Mouse (Mus musculus) midbrain, embryonic 15.5 days (tissue): ENCODE data around the gene Pif1. TPM values are rescaled to one million over a fixed set of nuclear protein-coding genes. Genes with fewer than 3 reads are reported as not detected.

Source experiments
- ATAC-seq: fragments of 200-750 bp; cut with Nextera tagmentation; replicated peaks from 2 replicates; pipeline ENCODE4 v1.8.0; 2017; ENCODE audit warnings: moderate TSS enrichment
- H3K27ac ChIP-seq: fragments of 300-500 bp; sonication (generic); 2 replicates; pipeline ENCODE4 v1.5.1; 2015; ENCODE audit warnings: mild to moderate bottlenecking, inconsistent platforms
- H3K27me3 ChIP-seq: fragments of 300-500 bp; sonication (generic); replicated peaks from 2 replicates; pipeline ENCODE4 v1.6.1; 2015; ENCODE audit warnings: inconsistent platforms
- H3K36me3 ChIP-seq: fragments of 300-500 bp; sonication (generic); replicated peaks from 2 replicates; pipeline ENCODE4 v1.6.1; 2015; ENCODE audit warnings: inconsistent platforms
- H3K4me1 ChIP-seq: fragments of 300-500 bp; sonication (generic); 2 replicates; pipeline ENCODE4 v1.6.1; 2015; ENCODE audit warnings: inconsistent platforms
- H3K4me2 ChIP-seq: fragments of 300-500 bp; sonication (generic); 2 replicates; pipeline ENCODE4 v1.6.1; 2015; ENCODE audit warnings: inconsistent platforms, mild to moderate bottlenecking, moderate library complexity
- H3K4me3 ChIP-seq: fragments of 300-500 bp; sonication (generic); 2 replicates; pipeline ENCODE4 v1.5.1; 2015; ENCODE audit warnings: mild to moderate bottlenecking, inconsistent platforms
- H3K9ac ChIP-seq: fragments of 300-500 bp; sonication (generic); 2 replicates; pipeline ENCODE4 v1.6.1; 2015; ENCODE audit warnings: mild to moderate bottlenecking, inconsistent platforms
- H3K9me3 ChIP-seq: fragments of 300-500 bp; sonication (generic); 2 replicates; pipeline ENCODE4 v1.6.1; 2016; ENCODE audit warnings: inconsistent platforms
- WGBS: fragments of 180-500 bp; shearing (Covaris S2); methylation state at CpG from one replicate; pipeline ENCODE4 v1.1.7; 2015; ENCODE audit warnings: mixed read lengths; 5-methylcytosine and 5-hydroxymethylcytosine counted together
- polyA plus RNA-seq: library from polyadenylated mRNA; unstranded; fragments of >200 nt; fragmentation: Nextera tagmentation; extraction: Ambion mirVana; gene quantifications from 2 replicates; pipeline ENCODE4 v1.2.1, GENCODE M21; 2015

Pif1 gene
- polyA plus RNA-seq, 1 experiment from 2014 or later: 2.3 TPM

GRCm38 (mm10) chr9:65606321-65607109 is 19.6 kb downstream of the Pif1 start:
- no peak overlapping the region for H3K9ac ChIP-seq
- H3K4me2 ChIP-seq: no peak overlapping the region
- H3K27ac ChIP-seq: no peak overlapping the region
- H3K9me3 ChIP-seq: no peaks in the 10 kb centered on the region
- no peak overlapping the region for H3K4me3 ChIP-seq
- ATAC-seq: no peak
- peaks cover 3% of the 10 kb centered on the region; the same call in 1 of the 2 replicates for H3K4me1 ChIP-seq
- H3K27me3 ChIP-seq: no peaks in the 10 kb centered on the region; the same call in 1 of the 2 replicates
- 34% methylated on average over 9 of the region's 9 CpGs for WGBS
- H3K36me3 ChIP-seq: no peaks in the 10 kb centered on the region

GRCm38 (mm10) chr9:65607120-65607519 is 20.2 kb downstream of the Pif1 start:
- WGBS: 37% methylated on average over 2 of the region's 2 CpGs
- Histone ChIP-seq H3K27ac (no peak overlapping the region), H3K4me2 (no peak overlapping the region), H3K9me3 (no peaks in the 10 kb centered on the region), H3K36me3 (no peaks in the 10 kb centered on the region), H3K27me3 (no peaks in the 10 kb centered on the region; the same call in 1 of the 2 replicates), H3K9ac (no peak overlapping the region), H3K4me1 (peaks cover 3% of the 10 kb centered on the region; the same call in 1 of the 2 replicates), H3K4me3 (no peak overlapping the region)
- no peak for ATAC-seq

GRCm38 (mm10) chr9:65611969-65612486 is 25.1 kb downstream of the Pif1 start:
- Histone ChIP-seq H3K4me2 (no peak overlapping the region), H3K27ac (no peak overlapping the region), H3K36me3 (no peaks in the 10 kb centered on the region), H3K9ac (no peak overlapping the region), H3K9me3 (no peaks in the 10 kb centered on the region), H3K4me1 (no peaks in the 10 kb centered on the region), H3K4me3 (no peak overlapping the region), H3K27me3 (no peaks in the 10 kb centered on the region)
- 88% methylated on average over 5 of the region's 5 CpGs for WGBS
- ATAC-seq: no peak

GRCm38 (mm10) chr9:65613098-65613497 is 26.1 kb downstream of the Pif1 start:
- Histone ChIP-seq H3K9me3 (no peaks in the 10 kb centered on the region), H3K36me3 (no peaks in the 10 kb centered on the region), H3K27me3 (no peaks in the 10 kb centered on the region), H3K4me1 (no peaks in the 10 kb centered on the region), H3K4me2 (no peak overlapping the region), H3K9ac (no peak overlapping the region), H3K4me3 (no peak overlapping the region), H3K27ac (no peak overlapping the region)
- ATAC-seq: no peak
- 55% methylated on average over 2 of the region's 2 CpGs for WGBS

- ATAC-seq: no peak
- H3K36me3 ChIP-seq: no peaks in the 10 kb centered on the region
- no peaks in the 10 kb centered on the region for H3K4me1 ChIP-seq
- no peaks in the 10 kb centered on the region for H3K27me3 ChIP-seq
- no peak overlapping the region for H3K27ac ChIP-seq
- no peaks in the 10 kb centered on the region for H3K9me3 ChIP-seq
- WGBS: 60% methylated on average over 3 of the region's 3 CpGs
- no peak overlapping the region for H3K4me3 ChIP-seq
- no peak overlapping the region for H3K9ac ChIP-seq
- no peak overlapping the region for H3K4me2 ChIP-seq
Observed at GRCm38 (mm10) chr9:65619311-65619710, 32.4 kb downstream of the Pif1 start.

- Histone ChIP-seq H3K4me3 (no peak overlapping the region), H3K27ac (no peak overlapping the region), H3K9me3 (no peaks in the 10 kb centered on the region), H3K36me3 (no peaks in the 10 kb centered on the region), H3K4me2 (no peak overlapping the region), H3K4me1 (no peaks in the 10 kb centered on the region), H3K9ac (no peak overlapping the region), H3K27me3 (no peaks in the 10 kb centered on the region)
- no peak for ATAC-seq
- WGBS: 89% methylated on average over 4 of the region's 4 CpGs
Observed at GRCm38 (mm10) chr9:65621196-65621595, 34.2 kb downstream of the Pif1 start.

GRCm38 (mm10) chr9:65621666-65622065 is 34.7 kb downstream of the Pif1 start:
- ATAC-seq: no peak
- Histone ChIP-seq H3K9ac (no peak overlapping the region), H3K36me3 (no peaks in the 10 kb centered on the region)

GRCm38 (mm10) chr9:65622826-65623225 is 35.9 kb downstream of the Pif1 start:
- 92% methylated on average over 5 of the region's 5 CpGs for WGBS
- Histone ChIP-seq H3K27ac (no peak overlapping the region), H3K9ac (no peak overlapping the region), H3K4me2 (no peak overlapping the region), H3K27me3 (peaks cover 8% of the 10 kb centered on the region), H3K9me3 (no peaks in the 10 kb centered on the region), H3K36me3 (no peaks in the 10 kb centered on the region), H3K4me1 (no peaks in the 10 kb centered on the region), H3K4me3 (no peak overlapping the region)
- ATAC-seq: no peak

More at GRCm38 (mm10) chr9:65621666-65622065, 34.7 kb downstream of the Pif1 start:
- no peaks in the 10 kb centered on the region for H3K27me3 ChIP-seq
- WGBS: 76% methylated on average over 2 of the region's 2 CpGs
- no peak overlapping the region for H3K4me2 ChIP-seq
- no peaks in the 10 kb centered on the region for H3K9me3 ChIP-seq
- no peaks in the 10 kb centered on the region for H3K4me1 ChIP-seq
- no peak overlapping the region for H3K4me3 ChIP-seq
- H3K27ac ChIP-seq: no peak overlapping the region

GRCm38 (mm10) chr9:65624266-65624665 is 37.3 kb downstream of the Pif1 start:
- H3K27me3 ChIP-seq: peaks cover 21% of the 10 kb centered on the region

GRCm38 (mm10) chr9:65629025-65629766 is 42.2 kb downstream of the Pif1 start, which contains the start of gene Rbpms2:
TSS of gene Rbpms2 (plus strand) at chr9:65629648.
- Histone ChIP-seq H3K4me3 (peak within 1 kb of the TSS; percentile 67), H3K9ac (peak within 1 kb of the TSS; percentile 43), H3K36me3 (no peaks in the 10 kb centered on the region), H3K4me2 (peak within 1 kb of the TSS; percentile 100), H3K4me1 (peaks cover 30% of the 10 kb centered on the region), H3K9me3 (no peaks in the 10 kb centered on the region), H3K27ac (no peak within 1 kb of the TSS), H3K27me3 (peaks cover 51% of the 10 kb centered on the region)
- 1% methylated on average over 35 of the region's 40 CpGs for WGBS
- no peak for ATAC-seq

More at GRCm38 (mm10) chr9:65624266-65624665, 37.3 kb downstream of the Pif1 start:
- Histone ChIP-seq H3K27ac (no peak overlapping the region), H3K36me3 (no peaks in the 10 kb centered on the region), H3K4me2 (no peak overlapping the region), H3K9me3 (no peaks in the 10 kb centered on the region), H3K4me3 (no peak overlapping the region), H3K4me1 (peaks cover 6% of the 10 kb centered on the region), H3K9ac (no peak overlapping the region)
- WGBS: 74% methylated on average over 2 of the region's 2 CpGs
- ATAC-seq: no peak

- no peak overlapping the region for H3K27ac ChIP-seq
- H3K27me3 ChIP-seq: peaks cover 51% of the 10 kb centered on the region
- ATAC-seq: peak; percentile 65
- H3K9me3 ChIP-seq: no peaks in the 10 kb centered on the region
- H3K4me1 ChIP-seq: peaks cover 30% of the 10 kb centered on the region
- H3K36me3 ChIP-seq: no peaks in the 10 kb centered on the region
- peak overlapping the region; percentile 67 for H3K4me3 ChIP-seq
- under 1% methylated on average over 54 of the region's 83 CpGs for WGBS
- H3K9ac ChIP-seq: peak overlapping the region; percentile 43
- peak overlapping the region; percentile 100 for H3K4me2 ChIP-seq
Observed at GRCm38 (mm10) chr9:65629767-65630630, 43.0 kb downstream of the Pif1 start.
